ENCODE assay signal across 13 mouse cellular contexts in the genomic region with DNA sequence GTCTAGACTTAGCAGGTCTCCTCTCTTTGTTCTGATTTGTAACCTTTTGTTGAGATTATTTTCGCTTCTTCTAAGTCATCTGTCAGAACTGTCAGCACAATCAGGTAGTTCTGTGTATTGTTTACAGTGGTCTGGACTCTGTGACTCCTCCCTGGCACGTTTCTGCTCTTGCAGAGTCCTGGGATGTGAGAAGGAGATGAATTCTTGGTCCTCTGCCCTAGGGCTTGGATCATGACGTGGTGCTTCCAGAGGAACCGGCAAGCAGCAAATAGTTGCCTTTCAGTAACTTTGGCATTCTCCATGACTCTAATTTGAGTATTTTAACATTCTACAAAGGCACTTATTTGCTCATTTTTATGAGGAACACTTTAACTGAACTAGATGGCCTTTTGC.
DNase-seq lines count a peak whose midpoint lies in the region; ATAC-seq lines count a peak whose summit lies in the region.
"Had no signal": no experiment of that assay in that cellular context is flagged by ENCODE, and none has a peak within 500 bp of the region (broad histone marks: within the 10 kb centered on the region; RNA-seq: fewer than 3 reads in every experiment).

No protein-coding gene starts in this region.

- no peaks in the 10 kb centered on the region for H3K36me3 ChIP-seq in embryonic facial prominence, embryonic 11.5 days (replicated peaks; ENCODE audit: control insufficient read depth, insufficient read depth, low read depth, low read length)
- H3K36me3 ChIP-seq in embryonic facial prominence, embryonic 10.5 days (replicated peaks), result peaks cover 4% of the 10 kb centered on the region; the same call in 1 of the 2 replicates
- H3K36me3 ChIP-seq in stomach, embryonic 14.5 days (ENCODE audit: control insufficient read depth, insufficient read depth, low read length), result no peaks in the 10 kb centered on the region
- H3K36me3 ChIP-seq: lung, embryonic 15.5 days had no signal

- H3K4me1 ChIP-seq in embryonic facial prominence, embryonic 11.5 days (ENCODE audit: control insufficient read depth, insufficient read depth, low read length), result no peaks in the 10 kb centered on the region
- no peaks in the 10 kb centered on the region; the same call in 1 of the 2 replicates for H3K4me1 ChIP-seq in embryonic facial prominence, embryonic 10.5 days
- no peaks in the 10 kb centered on the region for H3K4me1 ChIP-seq in stomach, embryonic 14.5 days (ENCODE audit: control insufficient read depth, insufficient read depth, low read length)

- H3K27ac ChIP-seq in embryonic facial prominence, embryonic 11.5 days (replicated peaks; ENCODE audit: low read depth, low read length), result no peak overlapping the region
- no peak overlapping the region for H3K27ac ChIP-seq in embryonic facial prominence, embryonic 10.5 days (replicated peaks)
- H3K27ac ChIP-seq in stomach, embryonic 14.5 days (ENCODE audit: low read length), result 0 out of 2 replicates have a peak overlapping the region, but pooled peaks have one; percentile 10
- H3K27ac ChIP-seq: lung, embryonic 15.5 days had no signal

- DNase-seq in embryonic facial prominence, embryonic 11.5 days (ENCODE audit: low spot score), result peak; percentile 1
- no peak for DNase-seq in embryonic facial prominence, embryonic 10.5 days (ENCODE audit: low spot score)
- peak; percentile 12 for DNase-seq in heart, postnatal 4 days
- DNase-seq in heart, postnatal 36 days, result no peak
- peak; percentile 56 for DNase-seq in lung, postnatal 10 days
- no peak for DNase-seq in lung, adult 18-20 months
- DNase-seq: kidney, postnatal 36 days had no signal

- no peak for ATAC-seq in embryonic facial prominence, embryonic 11.5 days (replicated peaks; ENCODE audit: insufficient number of reproducible peaks, low FRiP score, low TSS enrichment, low read depth)
- peak; percentile 51; the same call in 1 of the 2 replicates for ATAC-seq in stomach, embryonic 14.5 days (ENCODE audit: insufficient number of reproducible peaks, insufficient read depth, low FRiP score, low read depth)
- no peak for ATAC-seq in CD4-positive, CD25-positive, alpha-beta regulatory T cell, adult 4 months
- ATAC-seq: activated CD4-positive, CD25-positive, alpha-beta regulatory T cell, adult 4 months had no signal

- H3K4me2 ChIP-seq in embryonic facial prominence, embryonic 11.5 days (ENCODE audit: low read depth, low read length), result no peak overlapping the region
- no peak overlapping the region for H3K4me2 ChIP-seq in stomach, embryonic 14.5 days (replicated peaks; ENCODE audit: low read depth, low read length)
- H3K4me2 ChIP-seq: lung, embryonic 15.5 days had no signal

- H3K27me3 ChIP-seq in embryonic facial prominence, embryonic 11.5 days (ENCODE audit: control insufficient read depth, insufficient read depth, low read length), result no peaks in the 10 kb centered on the region
- H3K27me3 ChIP-seq in embryonic facial prominence, embryonic 10.5 days (replicated peaks; ENCODE audit: low read depth, poor library complexity, severe bottlenecking), result no peaks in the 10 kb centered on the region
- no peaks in the 10 kb centered on the region for H3K27me3 ChIP-seq in stomach, embryonic 14.5 days (ENCODE audit: control insufficient read depth, insufficient read depth, low read length)
- H3K27me3 ChIP-seq: CH12.LX; lung, embryonic 15.5 days had no signal

- no peak overlapping the region for H3K9ac ChIP-seq in embryonic facial prominence, embryonic 11.5 days (replicated peaks; ENCODE audit: low read length)
- no peak overlapping the region for H3K9ac ChIP-seq in stomach, embryonic 14.5 days (replicated peaks; ENCODE audit: low read depth, low read length)
- H3K9ac ChIP-seq: lung, embryonic 15.5 days had no signal

- intact Hi-C loops in heart, postnatal 36 days (cut with DNase I), result no loop called here

- no peak overlapping the region for H3K4me3 ChIP-seq in embryonic facial prominence, embryonic 11.5 days (ENCODE audit: low read depth, low read length)
- no peak overlapping the region for H3K4me3 ChIP-seq in embryonic facial prominence, embryonic 10.5 days
- H3K4me3 ChIP-seq in stomach, embryonic 14.5 days (ENCODE audit: low read depth, low read length), result no peak overlapping the region
- H3K4me3 ChIP-seq: erythroblast, embryonic 14.5 days; lung, embryonic 15.5 days had no signal

- WGBS in embryonic facial prominence, embryonic 11.5 days, result 56% methylated on average over 4 of the region's 4 CpGs
- 57% methylated on average over 4 of the region's 4 CpGs for WGBS in embryonic facial prominence, embryonic 10.5 days
- 21% methylated on average over 4 of the region's 4 CpGs for WGBS in stomach, embryonic 14.5 days

- H3K9me3 ChIP-seq in embryonic facial prominence, embryonic 11.5 days (replicated peaks; ENCODE audit: control insufficient read depth, low read length), result no peaks in the 10 kb centered on the region
- no peaks in the 10 kb centered on the region for H3K9me3 ChIP-seq in embryonic facial prominence, embryonic 10.5 days
- H3K9me3 ChIP-seq in stomach, embryonic 14.5 days (ENCODE audit: control insufficient read depth, low read depth, low read length), result no peaks in the 10 kb centered on the region
- H3K9me3 ChIP-seq: lung, embryonic 15.5 days had no signal

Comparison
In these comparisons a context has a peak if more than half of its experiments do, and no peak if none do; other contexts are left out.
1. DNase-seq: peak in embryonic facial prominence, embryonic 11.5 days (single experiment), heart, postnatal 4 days (single experiment) and lung, postnatal 10 days (single experiment); none in embryonic facial prominence, embryonic 10.5 days (single experiment), heart, postnatal 36 days (0 of 2) and lung, adult 18-20 months (0 of 2).